Mouse (Mus musculus) testis, adult 2 months (tissue): ENCODE measurements around the gene Wnt4.

ENCODE experiments used
- CTCF ChIP-seq: fragments of 200-500 bp; IDR thresholded peaks from 2 replicates; pipeline ENCODE4 v1.5.1; 2012; ENCODE audit warnings: low read depth, mild to moderate bottlenecking, inconsistent platforms, low read length, moderate library complexity; ENCODE audit not compliant: control insufficient read depth, insufficient read depth, insufficient replicate concordance
- POLR2A ChIP-seq: fragments of 200-500 bp; IDR thresholded peaks from 2 replicates; pipeline ENCODE4 v1.6.1; 2012; ENCODE audit warnings: low read depth, mild to moderate bottlenecking, inconsistent platforms, low read length, moderate library complexity; ENCODE audit not compliant: control insufficient read depth

GRCm38 (mm10) chr4:137244883-137245282 lies 32.4 kb upstream of the Wnt4 start:
- no peak for TF ChIP-seq CTCF
- no peak for TF ChIP-seq POLR2A
